Mouse (Mus musculus) stomach, postnatal 0 days (tissue): ENCODE data around the gene Apba2.

ENCODE experiments used
- CTCF ChIP-seq: IDR thresholded peaks from 2 replicates; pipeline ENCODE4 v1.5.1; 2016; ENCODE audit warnings: antibody characterized with exemption, low read depth, mild to moderate bottlenecking, moderate library complexity
- EP300 ChIP-seq: optimal IDR thresholded peaks from 2 replicates; pipeline ENCODE3; 2016; ENCODE audit warnings: antibody characterized with exemption

- TF ChIP-seq CTCF, result no peak
- no peak for TF ChIP-seq EP300
These were observed 3.3 kb downstream of the Apba2 start for GRCm38 (mm10) chr7:64504691-64505231.
